Mouse (Mus musculus): Measurements from ENCODE around the gene Atg4c. TPM values are rescaled to one million over a fixed set of nuclear protein-coding genes. Genes with fewer than 3 reads are reported as not detected.

Gene Atg4c
- total and polyA plus RNA-seq, 3 experiments, result 1.2 to 2.3 TPM; not detected in 1

DNA sequence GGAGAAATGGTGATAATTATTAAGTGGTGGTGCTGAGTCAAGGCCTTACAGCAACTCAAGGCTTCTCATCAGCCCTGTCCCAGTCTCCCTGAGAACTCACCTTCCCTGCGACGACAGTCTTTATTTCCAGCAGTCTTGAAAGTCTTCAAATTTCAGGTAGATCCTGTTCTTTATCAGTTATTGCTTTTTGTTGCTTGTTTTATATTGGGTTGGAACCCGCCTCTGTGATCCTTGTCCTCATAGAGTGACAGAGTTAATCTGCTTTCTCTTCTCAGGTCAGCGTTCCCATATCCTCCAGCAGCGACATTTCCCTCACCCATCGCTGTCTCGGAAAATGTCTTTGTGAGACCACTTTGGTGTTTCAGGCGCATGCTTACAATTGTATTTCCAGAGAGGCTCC lies 56.1 kb downstream of the Atg4c start:
- Histone ChIP-seq H3K4me1 (ENCODE audit: control insufficient read depth in 1 of 2, insufficient read depth in 2 of 2, low read length in 2 of 2) (peaks cover 0 to 5% of the 10 kb centered on the region in 2 experiments; a peak in 2 of 4 replicates), H3K4me3 (ENCODE audit: control insufficient read depth in 1 of 2, insufficient read depth in 1 of 2, low read depth in 2 of 2, low read length in 2 of 2) (no peak overlapping the region), H3K27ac (ENCODE audit: control insufficient read depth, low read depth, low read length) (no peak overlapping the region), H3K27me3 (ENCODE audit: control insufficient read depth in 1 of 2, insufficient read depth in 2 of 2, low read length in 2 of 2) (no peaks in the 10 kb centered on the region), H3K79me2 (ENCODE audit: control insufficient read depth, insufficient read depth, low read length, poor library complexity) (no peaks in the 10 kb centered on the region), H3K9me3 (replicated peaks; ENCODE audit: insufficient read depth, low read length) (no peaks in the 10 kb centered on the region), H3K36me3 (ENCODE audit: control insufficient read depth in 1 of 2, insufficient read depth in 2 of 2, low read length in 2 of 2) (peaks cover 0 to 7% of the 10 kb centered on the region in 2 experiments; a peak in 2 of 4 replicates), H3K9ac (ENCODE audit: control insufficient read depth, low read depth, low read length, poor library complexity, severe bottlenecking) (no peak overlapping the region)
- DNase-seq (ENCODE audit: low read depth, low spot score), result no peak
- TF ChIP-seq ELF1 (IDR thresholded peaks at IDR 0.05; ENCODE audit: low read depth, low read length) (no peak), RCOR1 (IDR thresholded peaks at IDR 0.05; ENCODE audit: low read depth, low read length) (no peak), TCF12 (IDR thresholded peaks at IDR 0.05; ENCODE audit: low read depth, low read length) (no peak), USF1 (IDR thresholded peaks at IDR 0.05; ENCODE audit: low read depth, low read length) (no peak), TBP (IDR thresholded peaks at IDR 0.05; ENCODE audit: low read depth, low read length) (no peak), UBTF (IDR thresholded peaks at IDR 0.05; ENCODE audit: borderline replicate concordance, insufficient read depth, low read depth, low read length) (no peak), POLR2AphosphoS2 (IDR thresholded peaks at IDR 0.05; ENCODE audit: low read length) (no peak), TAL1 (IDR thresholded peaks at IDR 0.05; ENCODE audit: low read length) (no peak)

DNA sequence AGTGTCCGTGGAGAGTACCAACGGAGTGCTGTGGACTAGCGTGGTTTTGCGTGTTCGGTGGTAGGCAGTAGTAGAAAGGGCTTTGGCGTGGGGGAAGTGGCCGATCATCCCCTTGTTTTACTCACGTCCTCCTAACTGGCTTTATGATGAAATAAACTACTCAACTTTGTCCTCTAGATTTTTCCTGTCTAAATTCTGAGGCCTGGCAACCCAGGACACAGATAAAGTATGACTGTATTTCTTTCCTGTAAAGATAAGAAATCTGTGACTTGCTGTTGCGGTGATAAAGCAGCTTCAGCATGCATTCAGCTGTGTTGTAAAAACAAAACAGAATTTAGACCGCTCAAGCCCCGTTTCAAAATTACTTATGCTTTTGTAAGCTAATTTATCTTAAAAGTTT lies 59.2 kb downstream of the Atg4c start:
- no peak for DNase-seq (ENCODE audit: low read depth, low spot score)
- H3K4me3 ChIP-seq (ENCODE audit: control insufficient read depth in 1 of 2, insufficient read depth in 1 of 2, low read depth in 2 of 2, low read length in 2 of 2), result no peak overlapping the region
- no peaks in the 10 kb centered on the region for H3K9me3 ChIP-seq (replicated peaks; ENCODE audit: insufficient read depth, low read length)
- peaks cover 0 to 7% of the 10 kb centered on the region in 2 experiments; a peak in 2 of 4 replicates for H3K36me3 ChIP-seq (ENCODE audit: control insufficient read depth in 1 of 2, insufficient read depth in 2 of 2, low read length in 2 of 2)
- H3K79me2 ChIP-seq (ENCODE audit: control insufficient read depth, insufficient read depth, low read length, poor library complexity), result no peaks in the 10 kb centered on the region
- H3K9ac ChIP-seq (ENCODE audit: control insufficient read depth, low read depth, low read length, poor library complexity, severe bottlenecking), result no peak overlapping the region
- peak overlapping the region; percentile 5; the same call in 1 of the 2 replicates for H3K27ac ChIP-seq (ENCODE audit: control insufficient read depth, low read depth, low read length)
- TF ChIP-seq MAFK (IDR thresholded peaks at IDR 0.05; ENCODE audit: borderline replicate concordance, low read depth, low read length) (no peak), ETS1 (IDR thresholded peaks at IDR 0.05; ENCODE audit: low read depth, low read length) (peak; percentile 49; the same call in 1 of the 2 replicates), ZNF384 (IDR thresholded peaks at IDR 0.05; ENCODE audit: low read depth, low read length) (no peak), EP300 (IDR thresholded peaks at IDR 0.05; ENCODE audit: low read depth in 1 of 2, low read length in 2 of 2) (peak; percentile 29 to 39; a peak in 1 of 4 replicates), GATA1 (IDR thresholded peaks at IDR 0.05; ENCODE audit: low read depth, low read length) (peak; percentile 53; the same call in 1 of the 2 replicates), RCOR1 (IDR thresholded peaks at IDR 0.05; ENCODE audit: low read depth, low read length) (peak; percentile 40; the same call in 1 of the 2 replicates), KAT2A (conservative IDR thresholded peaks at IDR 0.05; ENCODE audit: low read depth, low read length) (no peak), CHD1 (IDR thresholded peaks at IDR 0.05; ENCODE audit: low read depth, low read length) (no peak), TCF12 (IDR thresholded peaks at IDR 0.05; ENCODE audit: low read depth, low read length) (peak; percentile 47; the same call in 1 of the 2 replicates)
- H3K4me1 ChIP-seq (ENCODE audit: control insufficient read depth in 1 of 2, insufficient read depth in 2 of 2, low read length in 2 of 2), result peaks cover 0 to 5% of the 10 kb centered on the region in 2 experiments; a peak in 2 of 4 replicates
- H3K27me3 ChIP-seq (ENCODE audit: control insufficient read depth in 1 of 2, insufficient read depth in 2 of 2, low read length in 2 of 2), result no peaks in the 10 kb centered on the region
